Mouse (Mus musculus) heart, postnatal 0 days (tissue): ENCODE data around the gene Gtpbp1. TPM values are rescaled to one million over a fixed set of nuclear protein-coding genes. Genes with fewer than 3 reads are reported as not detected.

Experiments used
- ATAC-seq: fragments of 200-750 bp; cut with Nextera tagmentation; 2 replicates; pipeline ENCODE4 v1.8.0; 2017; ENCODE audit warnings: low read depth, moderate number of reproducible peaks, moderate library complexity; ENCODE audit not compliant: insufficient read depth
- DNase-seq: peaks from one replicate; pipeline ENCODE4 v3.0.0-alpha.2; 2016; ENCODE audit warnings: low spot score
- H3K27ac ChIP-seq: fragments of 300-500 bp; sonication (generic); 2 replicates; pipeline ENCODE4 v1.5.1; 2014; ENCODE audit warnings: low read depth, mild to moderate bottlenecking
- H3K27me3 ChIP-seq: fragments of 300-500 bp; sonication (generic); 2 replicates; pipeline ENCODE4 v1.6.1; 2014; ENCODE audit warnings: low read length, mixed read lengths; ENCODE audit not compliant: control insufficient read depth, insufficient read depth
- H3K36me3 ChIP-seq: fragments of 300-500 bp; sonication (generic); replicated peaks from 2 replicates; pipeline ENCODE4 v1.6.1; 2014; ENCODE audit warnings: low read length, mixed read lengths; ENCODE audit not compliant: control insufficient read depth, insufficient read depth
- H3K4me1 ChIP-seq: fragments of 300-500 bp; sonication (generic); 2 replicates; pipeline ENCODE4 v1.6.1; 2014; ENCODE audit warnings: antibody characterized with exemption; ENCODE audit not compliant: control insufficient read depth, insufficient read depth
- H3K4me2 ChIP-seq: fragments of 300-500 bp; sonication (generic); 2 replicates; pipeline ENCODE4 v1.6.1; 2014; ENCODE audit warnings: low read depth, mild to moderate bottlenecking, low read length, moderate library complexity
- H3K4me3 ChIP-seq: fragments of 300-500 bp; sonication (generic); 2 replicates; pipeline ENCODE4 v1.5.1; 2014; ENCODE audit warnings: low read depth, low read length
- H3K9ac ChIP-seq: fragments of 300-500 bp; sonication (generic); replicated peaks from 2 replicates; pipeline ENCODE4 v1.6.1; 2014; ENCODE audit warnings: low read depth, low read length, mixed read lengths
- H3K9me3 ChIP-seq: fragments of 300-500 bp; sonication (generic); replicated peaks from 2 replicates; pipeline ENCODE4 v1.6.1; 2016; ENCODE audit warnings: low read length; ENCODE audit not compliant: control insufficient read depth
- CTCF ChIP-seq: IDR thresholded peaks from 2 replicates; pipeline ENCODE4 v1.5.1; 2016; ENCODE audit warnings: antibody characterized with exemption, control low read depth, low read depth
- EP300 ChIP-seq: IDR thresholded peaks from 2 replicates; pipeline ENCODE4 v1.6.1; 2016; ENCODE audit warnings: antibody characterized with exemption, low read depth
- WGBS: fragments of 180-500 bp; shearing (Covaris S2); extraction: QIAGEN DNeasy Blood & Tissue Kit; methylation state at CpG from one replicate; pipeline ENCODE4 v1.1.7; 2014; 5-methylcytosine and 5-hydroxymethylcytosine counted together
- polyA plus RNA-seq: library from polyadenylated mRNA; unstranded; fragments of >200 nt; fragmentation: Nextera tagmentation; extraction: Ambion mirVana; gene quantifications from 2 replicates; pipeline ENCODE4 v1.2.1, GENCODE M21; 2015
- total RNA-seq: library from RNA; depleted of rRNA; stranded (reverse); fragments of >200 nt; gene quantifications from 2 replicates; pipeline ENCODE4 v1.2.3, GENCODE M21; 2014; ENCODE audit warnings: low replicate concordance

The Gtpbp1 gene
- total and polyA plus RNA-seq, 2 experiments from 2014 or later = 20.6 to 39.9 TPM

GRCm38 (mm10) chr15:79708229-79708822 is 17.7 kb downstream of the Gtpbp1 start:
- ATAC-seq (no peak; the same call in 1 of the 2 replicates), DNase-seq (no peak)
- no peaks in the 10 kb centered on the region for H3K9me3 ChIP-seq
- H3K27ac ChIP-seq = no peak overlapping the region
- H3K4me3 ChIP-seq = no peak overlapping the region
- no peak overlapping the region for H3K4me2 ChIP-seq
- no peak overlapping the region for H3K9ac ChIP-seq
- TF ChIP-seq CTCF = no peak
- TF ChIP-seq EP300 = no peak
- H3K4me1 ChIP-seq = no peaks in the 10 kb centered on the region
- H3K27me3 ChIP-seq = no peaks in the 10 kb centered on the region
- 92% methylated on average over 5 of the region's 5 CpGs for WGBS
- peaks cover 64% of the 10 kb centered on the region for H3K36me3 ChIP-seq

GRCm38 (mm10) chr15:79715646-79716045 is 25.0 kb downstream of the Gtpbp1 start:
- H3K4me3 ChIP-seq = no peak overlapping the region
- TF ChIP-seq EP300 (no peak), CTCF (no peak)
- no peak overlapping the region for H3K9ac ChIP-seq
- 89% methylated on average over 7 of the region's 7 CpGs for WGBS
- H3K27ac ChIP-seq = no peak overlapping the region
- no peak for ATAC-seq
- DNase-seq = no peak
- H3K27me3 ChIP-seq = no peaks in the 10 kb centered on the region
- H3K9me3 ChIP-seq = no peaks in the 10 kb centered on the region
- H3K36me3 ChIP-seq = peaks cover 97% of the 10 kb centered on the region
- no peaks in the 10 kb centered on the region for H3K4me1 ChIP-seq
- H3K4me2 ChIP-seq = no peak overlapping the region

GRCm38 (mm10) chr15:79716710-79717109 is 26.1 kb downstream of the Gtpbp1 start:
- no peak for ATAC-seq
- WGBS = 91% methylated on average over 6 of the region's 6 CpGs
- peaks cover 94% of the 10 kb centered on the region for H3K36me3 ChIP-seq

GRCm38 (mm10) chr15:79720267-79720666 is 29.6 kb downstream of the Gtpbp1 start:
- Histone ChIP-seq H3K27ac (no peak overlapping the region), H3K27me3 (no peaks in the 10 kb centered on the region), H3K9ac (no peak overlapping the region), H3K36me3 (peaks cover 74% of the 10 kb centered on the region), H3K4me1 (no peaks in the 10 kb centered on the region), H3K9me3 (no peaks in the 10 kb centered on the region), H3K4me2 (no peak overlapping the region), H3K4me3 (no peak overlapping the region)
- DNase-seq (no peak), ATAC-seq (no peak)
- TF ChIP-seq EP300 (no peak), CTCF (no peak)
- WGBS = 87% methylated on average over 8 of the region's 8 CpGs

More at GRCm38 (mm10) chr15:79716710-79717109, 26.1 kb downstream of the Gtpbp1 start:
- H3K9me3 ChIP-seq = no peaks in the 10 kb centered on the region
- H3K4me2 ChIP-seq = no peak overlapping the region
- TF ChIP-seq EP300 (no peak), CTCF (no peak)
- no peak overlapping the region for H3K9ac ChIP-seq
- H3K27me3 ChIP-seq = no peaks in the 10 kb centered on the region
- no peak for DNase-seq
- no peak overlapping the region for H3K4me3 ChIP-seq
- no peak overlapping the region for H3K27ac ChIP-seq
- H3K4me1 ChIP-seq = no peaks in the 10 kb centered on the region

- Histone ChIP-seq H3K27ac (no peak overlapping the region), H3K36me3 (peaks cover 74% of the 10 kb centered on the region), H3K4me2 (no peak overlapping the region), H3K9me3 (no peaks in the 10 kb centered on the region), H3K4me3 (no peak overlapping the region), H3K9ac (no peak overlapping the region), H3K27me3 (no peaks in the 10 kb centered on the region), H3K4me1 (no peaks in the 10 kb centered on the region)
- no peak for TF ChIP-seq CTCF
- TF ChIP-seq EP300 = no peak
- no peak for ATAC-seq
- 74% methylated on average over 4 of the region's 4 CpGs for WGBS
- no peak for DNase-seq
Observed at GRCm38 (mm10) chr15:79720796-79721195, 30.2 kb downstream of the Gtpbp1 start.

GRCm38 (mm10) chr15:79723439-79723838 is 32.8 kb downstream of the Gtpbp1 start:
- no peaks in the 10 kb centered on the region for H3K27me3 ChIP-seq
- H3K9me3 ChIP-seq = no peaks in the 10 kb centered on the region
- 19% methylated on average over 1 of the region's 1 CpGs for WGBS
- H3K4me2 ChIP-seq = no peak overlapping the region
- no peaks in the 10 kb centered on the region for H3K4me1 ChIP-seq
- no peak overlapping the region for H3K9ac ChIP-seq
- DNase-seq (peak; percentile 58), ATAC-seq (peak; percentile 67)
- H3K36me3 ChIP-seq = peaks cover 75% of the 10 kb centered on the region
- H3K4me3 ChIP-seq = no peak overlapping the region
- no peak overlapping the region for H3K27ac ChIP-seq
- TF ChIP-seq EP300 = no peak
- peak; percentile 70 for TF ChIP-seq CTCF
